Mouse (Mus musculus): ENCODE measurements around the gene Rab11a.

Gene Rab11a

GRCm38 (mm10) chr9:64767796-64768195 is 30.2 kb upstream of the Rab11a start:
- no peak for TF ChIP-seq GATA4 (IDR thresholded peaks at IDR 0.05; ENCODE audit: insufficient replicate concordance, low read length)

GRCm38 (mm10) chr9:64766136-64766535 is 28.6 kb upstream of the Rab11a start:
- TF ChIP-seq GATA4 (IDR thresholded peaks at IDR 0.05; ENCODE audit: insufficient replicate concordance, low read length) = no peak

GRCm38 (mm10) chr9:64764824-64765223 is 27.3 kb upstream of the Rab11a start:
- TF ChIP-seq GATA4 (IDR thresholded peaks at IDR 0.05; ENCODE audit: insufficient replicate concordance, low read length) = no peak

GRCm38 (mm10) chr9:64758052-64758451 is 20.5 kb upstream of the Rab11a start:
- no peak for TF ChIP-seq GATA4 (IDR thresholded peaks at IDR 0.05; ENCODE audit: insufficient replicate concordance, low read length)

- TF ChIP-seq GATA4 (IDR thresholded peaks at IDR 0.05; ENCODE audit: insufficient replicate concordance, low read length) = no peak
These were observed 15.0 kb upstream of the Rab11a start for GRCm38 (mm10) chr9:64752575-64752974.

- no peak for TF ChIP-seq GATA4 (IDR thresholded peaks at IDR 0.05; ENCODE audit: insufficient replicate concordance, low read length)
These were observed 11.8 kb upstream of the Rab11a start for GRCm38 (mm10) chr9:64749314-64749713.

GRCm38 (mm10) chr9:64747735-64748134 is 10.2 kb upstream of the Rab11a start:
- TF ChIP-seq GATA4 (IDR thresholded peaks at IDR 0.05; ENCODE audit: insufficient replicate concordance, low read length) = no peak

GRCm38 (mm10) chr9:64742453-64742852 is 4.9 kb upstream of the Rab11a start:
- TF ChIP-seq GATA4 (IDR thresholded peaks at IDR 0.05; ENCODE audit: insufficient replicate concordance, low read length) = no peak

GRCm38 (mm10) chr9:64739001-64739400 is 1.4 kb upstream of the Rab11a start:
- no peak for TF ChIP-seq GATA4 (IDR thresholded peaks at IDR 0.05; ENCODE audit: insufficient replicate concordance, low read length)

GRCm38 (mm10) chr9:64736639-64737405 is 736 bp downstream of the Rab11a start:
- TF ChIP-seq GATA4 (IDR thresholded peaks at IDR 0.05; ENCODE audit: insufficient replicate concordance, low read length) = peak; percentile 93

- TF ChIP-seq GATA4 (IDR thresholded peaks at IDR 0.05; ENCODE audit: insufficient replicate concordance, low read length) = no peak
These were observed 1.4 kb downstream of the Rab11a start for GRCm38 (mm10) chr9:64736076-64736638.

GRCm38 (mm10) chr9:64734166-64734565 is 3.4 kb downstream of the Rab11a start:
- TF ChIP-seq GATA4 (IDR thresholded peaks at IDR 0.05; ENCODE audit: insufficient replicate concordance, low read length) = no peak

GRCm38 (mm10) chr9:64731029-64731560 is 6.5 kb downstream of the Rab11a start:
- TF ChIP-seq GATA4 (IDR thresholded peaks at IDR 0.05; ENCODE audit: insufficient replicate concordance, low read length) = no peak; the same call in 1 of the 2 replicates

- TF ChIP-seq GATA4 (IDR thresholded peaks at IDR 0.05; ENCODE audit: insufficient replicate concordance, low read length) = no peak
These were observed 11.1 kb downstream of the Rab11a start for GRCm38 (mm10) chr9:64726454-64726853.

- TF ChIP-seq GATA4 (IDR thresholded peaks at IDR 0.05; ENCODE audit: insufficient replicate concordance, low read length) = no peak
These were observed 17.9 kb downstream of the Rab11a start for GRCm38 (mm10) chr9:64719526-64720163.
